Mouse (Mus musculus) megakaryocyte, embryonic 14.5 days (primary cell): ENCODE data around the gene Csk.

ENCODE experiments used
- FLI1 ChIP-seq: IDR thresholded peaks from 2 replicates; pipeline ENCODE4 v1.6.1; 2012; ENCODE audit warnings: low read length, inconsistent platforms, mixed read lengths
- GATA1 ChIP-seq: IDR thresholded peaks from 3 replicates; pipeline ENCODE4 v1.6.1; 2012; ENCODE audit warnings: mixed read lengths, low read length, inconsistent platforms, borderline replicate concordance

- TF ChIP-seq GATA1 = no peak
- TF ChIP-seq FLI1 = no peak
Observed at GRCm38 (mm10) chr9:57624295-57624694, 29.1 kb downstream of the Csk start.
